Mouse (Mus musculus): ENCODE measurements around the gene Myo5a. TPM values are rescaled to one million over a fixed set of nuclear protein-coding genes. Genes with fewer than 3 reads are reported as not detected.

The Myo5a gene
- polyA plus RNA-seq, 1 experiment from 2014 or later, result 24.5 TPM

GRCm38 (mm10) chr9:75085242-75085824 lies 14.5 kb downstream of the Myo5a start:
- WGBS, result 77% methylated on average over 5 of the region's 5 CpGs
- H3K27me3 ChIP-seq (ENCODE audit: poor library complexity, severe bottlenecking), result no peaks in the 10 kb centered on the region
- peaks cover 17% of the 10 kb centered on the region for H3K36me3 ChIP-seq (replicated peaks)
- H3K4me3 ChIP-seq, result no peak overlapping the region
- no peak for DNase-seq (ENCODE audit: extremely low spot score, low spot score)
- no peak overlapping the region for H3K27ac ChIP-seq
- peaks cover 7% of the 10 kb centered on the region for H3K4me1 ChIP-seq
- peaks cover 8% of the 10 kb centered on the region for H3K9me3 ChIP-seq

GRCm38 (mm10) chr9:75087823-75088222 lies 17.0 kb downstream of the Myo5a start:
- Histone ChIP-seq H3K27me3 (ENCODE audit: poor library complexity, severe bottlenecking) (no peaks in the 10 kb centered on the region), H3K27ac (no peak overlapping the region), H3K4me1 (peaks cover 7% of the 10 kb centered on the region), H3K9me3 (no peaks in the 10 kb centered on the region), H3K36me3 (replicated peaks) (peaks cover 11% of the 10 kb centered on the region), H3K4me3 (no peak overlapping the region)
- no peak for DNase-seq (ENCODE audit: extremely low spot score, low spot score)
- WGBS, result 82% methylated on average over 2 of the region's 2 CpGs

GRCm38 (mm10) chr9:75089285-75089684 lies 18.5 kb downstream of the Myo5a start:
- no peak for DNase-seq (ENCODE audit: extremely low spot score, low spot score)
- H3K27me3 ChIP-seq (ENCODE audit: poor library complexity, severe bottlenecking), result no peaks in the 10 kb centered on the region
- no peaks in the 10 kb centered on the region for H3K9me3 ChIP-seq
- H3K27ac ChIP-seq, result no peak overlapping the region
- no peak overlapping the region for H3K4me3 ChIP-seq
- 0 out of 2 replicates have a peak, but pooled peaks cover 2% of the 10 kb centered on the region for H3K36me3 ChIP-seq (replicated peaks)
- peaks cover 7% of the 10 kb centered on the region for H3K4me1 ChIP-seq
- 84% methylated on average over 3 of the region's 3 CpGs for WGBS

- no peak overlapping the region for H3K4me3 ChIP-seq
- 92% methylated on average over 1 of the region's 1 CpGs for WGBS
- no peaks in the 10 kb centered on the region for H3K9me3 ChIP-seq
- H3K27ac ChIP-seq, result no peak overlapping the region
- H3K27me3 ChIP-seq (ENCODE audit: poor library complexity, severe bottlenecking), result no peaks in the 10 kb centered on the region
- no peak for DNase-seq (ENCODE audit: extremely low spot score, low spot score)
- no peaks in the 10 kb centered on the region for H3K4me1 ChIP-seq
- H3K36me3 ChIP-seq (replicated peaks), result no peaks in the 10 kb centered on the region
Measured at GRCm38 (mm10) chr9:75092134-75092533, 21.3 kb downstream of the Myo5a start.

GRCm38 (mm10) chr9:75094762-75095161 lies 23.9 kb downstream of the Myo5a start:
- Histone ChIP-seq H3K27ac (no peak overlapping the region), H3K4me1 (no peaks in the 10 kb centered on the region), H3K4me3 (no peak overlapping the region), H3K36me3 (replicated peaks) (peaks cover 8% of the 10 kb centered on the region), H3K9me3 (no peaks in the 10 kb centered on the region; the same call in 1 of the 2 replicates), H3K27me3 (ENCODE audit: poor library complexity, severe bottlenecking) (no peaks in the 10 kb centered on the region)
- DNase-seq (ENCODE audit: extremely low spot score, low spot score), result no peak
- 86% methylated on average over 3 of the region's 3 CpGs for WGBS

- Histone ChIP-seq H3K36me3 (replicated peaks) (peaks cover 9% of the 10 kb centered on the region), H3K4me1 (peaks cover 2% of the 10 kb centered on the region; the same call in 1 of the 2 replicates), H3K27ac (no peak overlapping the region), H3K4me3 (no peak overlapping the region), H3K9me3 (no peaks in the 10 kb centered on the region; the same call in 1 of the 2 replicates), H3K27me3 (ENCODE audit: poor library complexity, severe bottlenecking) (no peaks in the 10 kb centered on the region)
- DNase-seq (ENCODE audit: extremely low spot score, low spot score), result no peak
- 97% methylated on average over 9 of the region's 9 CpGs for WGBS
Measured at GRCm38 (mm10) chr9:75098937-75099336, 28.1 kb downstream of the Myo5a start.

GRCm38 (mm10) chr9:75100157-75100781 lies 29.5 kb downstream of the Myo5a start:
- Histone ChIP-seq H3K27me3 (ENCODE audit: poor library complexity, severe bottlenecking) (no peaks in the 10 kb centered on the region), H3K4me1 (peaks cover 6% of the 10 kb centered on the region; the same call in 1 of the 2 replicates), H3K27ac (no peak overlapping the region), H3K36me3 (replicated peaks) (peaks cover 9% of the 10 kb centered on the region), H3K9me3 (no peaks in the 10 kb centered on the region; the same call in 1 of the 2 replicates), H3K4me3 (no peak overlapping the region)
- 95% methylated on average over 8 of the region's 8 CpGs for WGBS
- DNase-seq (ENCODE audit: extremely low spot score, low spot score), result no peak

- no peak for DNase-seq (ENCODE audit: extremely low spot score, low spot score)
- Histone ChIP-seq H3K9me3 (no peaks in the 10 kb centered on the region; the same call in 1 of the 2 replicates), H3K4me1 (peaks cover 6% of the 10 kb centered on the region; the same call in 1 of the 2 replicates), H3K36me3 (replicated peaks) (peaks cover 9% of the 10 kb centered on the region), H3K4me3 (no peak overlapping the region), H3K27me3 (ENCODE audit: poor library complexity, severe bottlenecking) (no peaks in the 10 kb centered on the region), H3K27ac (no peak overlapping the region)
Measured at GRCm38 (mm10) chr9:75102131-75102530, 31.3 kb downstream of the Myo5a start.

GRCm38 (mm10) chr9:75116571-75117177 lies 45.9 kb downstream of the Myo5a start:
- Histone ChIP-seq H3K36me3 (replicated peaks) (peaks cover 24% of the 10 kb centered on the region), H3K27me3 (ENCODE audit: poor library complexity, severe bottlenecking) (no peaks in the 10 kb centered on the region), H3K4me3 (no peak overlapping the region), H3K27ac (no peak overlapping the region), H3K4me1 (0 out of 2 replicates have a peak, but pooled peaks cover 3% of the 10 kb centered on the region), H3K9me3 (no peaks in the 10 kb centered on the region)
- 78% methylated on average over 2 of the region's 2 CpGs for WGBS
- no peak for DNase-seq (ENCODE audit: extremely low spot score, low spot score)

GRCm38 (mm10) chr9:75121126-75121525 lies 50.3 kb downstream of the Myo5a start:
- 95% methylated on average over 3 of the region's 3 CpGs for WGBS
- H3K9me3 ChIP-seq, result no peaks in the 10 kb centered on the region
- H3K27me3 ChIP-seq (ENCODE audit: poor library complexity, severe bottlenecking), result no peaks in the 10 kb centered on the region
- peaks cover 43% of the 10 kb centered on the region for H3K36me3 ChIP-seq (replicated peaks)
- DNase-seq (ENCODE audit: extremely low spot score, low spot score), result no peak
- 0 out of 2 replicates have a peak, but pooled peaks cover 3% of the 10 kb centered on the region for H3K4me1 ChIP-seq
- H3K4me3 ChIP-seq, result no peak overlapping the region
- H3K27ac ChIP-seq, result no peak overlapping the region

- Histone ChIP-seq H3K27me3 (ENCODE audit: poor library complexity, severe bottlenecking) (no peaks in the 10 kb centered on the region), H3K27ac (no peak overlapping the region), H3K36me3 (replicated peaks) (peaks cover 60% of the 10 kb centered on the region), H3K4me3 (no peak overlapping the region), H3K9me3 (no peaks in the 10 kb centered on the region), H3K4me1 (no peaks in the 10 kb centered on the region)
- no peak for DNase-seq (ENCODE audit: extremely low spot score, low spot score)
- 81% methylated on average over 6 of the region's 6 CpGs for WGBS
Measured at GRCm38 (mm10) chr9:75124201-75124721, 53.4 kb downstream of the Myo5a start.

GRCm38 (mm10) chr9:75130553-75130952 lies 59.7 kb downstream of the Myo5a start:
- peaks cover 72% of the 10 kb centered on the region for H3K36me3 ChIP-seq (replicated peaks)
- 82% methylated on average over 2 of the region's 2 CpGs for WGBS

GRCm38 (mm10) chr9:75146911-75147310 lies 76.1 kb downstream of the Myo5a start:
- Histone ChIP-seq H3K27ac (no peak overlapping the region), H3K4me3 (no peak overlapping the region), H3K36me3 (replicated peaks) (peaks cover 85% of the 10 kb centered on the region), H3K9me3 (no peaks in the 10 kb centered on the region), H3K27me3 (ENCODE audit: poor library complexity, severe bottlenecking) (no peaks in the 10 kb centered on the region), H3K4me1 (no peaks in the 10 kb centered on the region)
- 69% methylated on average over 5 of the region's 5 CpGs for WGBS
- no peak for DNase-seq (ENCODE audit: extremely low spot score, low spot score)

More at GRCm38 (mm10) chr9:75130553-75130952, 59.7 kb downstream of the Myo5a start:
- Histone ChIP-seq H3K4me3 (no peak overlapping the region), H3K27me3 (ENCODE audit: poor library complexity, severe bottlenecking) (no peaks in the 10 kb centered on the region), H3K4me1 (no peaks in the 10 kb centered on the region), H3K9me3 (no peaks in the 10 kb centered on the region), H3K27ac (no peak overlapping the region)
- no peak for DNase-seq (ENCODE audit: extremely low spot score, low spot score)

Data from forebrain, embryonic 10.5 days (tissue).